Mouse (Mus musculus) adrenal gland, postnatal 25 days (tissue): Measurements from ENCODE around the gene Arhgap19. TPM values are rescaled to one million over a fixed set of nuclear protein-coding genes. Genes with fewer than 3 reads are reported as not detected.

ENCODE experiments used
- DNase-seq: peaks from one replicate; pipeline ENCODE4 v3.0.0; 2021; ENCODE audit warnings: mixed read lengths
- long read RNA-seq: library from polyadenylated mRNA; stranded (forward); transcript quantifications from one replicate; pipeline ENCODE4 v2.0.0, GENCODE M21; 2021
- total RNA-seq: library from RNA; stranded (reverse); gene quantifications from 2 replicates; pipeline ENCODE4 v1.2.3, GENCODE M21; 2021

Gene Arhgap19
- total RNA-seq, result 5.6 and 6.1 TPM in 2 replicates
- long read RNA-seq, full-length matches to known transcripts, result 1 of 4 reads
- long read RNA-seq, partial matches to known transcripts, result 3 of 4 reads
- long read RNA-seq, other reads (novel, unspliced or antisense), result 0 of 4 reads

GRCm38 (mm10) chr19:41801742-41802369 is at the start of gene Arhgap19:
Gene Arhgap19 (minus strand): TSS chr19:41802047.
- DNase-seq, result peak; percentile 90

- DNase-seq, result no peak
Observed at GRCm38 (mm10) chr19:41850719-41851543, 49.1 kb upstream of the Arhgap19 start.

GRCm38 (mm10) chr19:41850021-41850718 is 48.3 kb upstream of the Arhgap19 start:
- no peak for DNase-seq

GRCm38 (mm10) chr19:41847992-41848851 is 46.4 kb upstream of the Arhgap19 start, which contains the start of gene Frat2:
Gene Frat2 (minus strand): TSS chr19:41848132.
- peak; percentile 87 for DNase-seq

GRCm38 (mm10) chr19:41847614-41847991 is 45.8 kb upstream of the Arhgap19 start:
- peak; percentile 44 for DNase-seq

GRCm38 (mm10) chr19:41847091-41847581 is 45.3 kb upstream of the Arhgap19 start:
- DNase-seq, result peak; percentile 52

GRCm38 (mm10) chr19:41846366-41847090 is 44.7 kb upstream of the Arhgap19 start:
- DNase-seq, result peak; percentile 53

- DNase-seq, result no peak
Observed at GRCm38 (mm10) chr19:41844345-41844744, 42.5 kb upstream of the Arhgap19 start.

GRCm38 (mm10) chr19:41842706-41843105 is 40.9 kb upstream of the Arhgap19 start:
- no peak for DNase-seq

- no peak for DNase-seq
Observed at GRCm38 (mm10) chr19:41842196-41842595, 40.3 kb upstream of the Arhgap19 start.

- no peak for DNase-seq
Observed at GRCm38 (mm10) chr19:41841105-41841750, 39.4 kb upstream of the Arhgap19 start.

GRCm38 (mm10) chr19:41839685-41840084 is 37.8 kb upstream of the Arhgap19 start:
- no peak for DNase-seq

- DNase-seq, result no peak
Observed at GRCm38 (mm10) chr19:41838808-41839207, 37.0 kb upstream of the Arhgap19 start.

- no peak for DNase-seq
Observed at GRCm38 (mm10) chr19:41837917-41838261, 36.0 kb upstream of the Arhgap19 start.

GRCm38 (mm10) chr19:41837194-41837916 is 35.5 kb upstream of the Arhgap19 start:
- DNase-seq, result no peak

GRCm38 (mm10) chr19:41836719-41837118 is 34.9 kb upstream of the Arhgap19 start:
- no peak for DNase-seq

GRCm38 (mm10) chr19:41835816-41836215 is 34.0 kb upstream of the Arhgap19 start:
- peak; percentile 29 for DNase-seq

- DNase-seq, result no peak
Observed at GRCm38 (mm10) chr19:41835407-41835806, 33.6 kb upstream of the Arhgap19 start.

GRCm38 (mm10) chr19:41832501-41833201 is 30.8 kb upstream of the Arhgap19 start:
- DNase-seq, result no peak
